Mouse (Mus musculus) cerebral cortex, adult 2 months (tissue): ENCODE results near the gene Poll.

Experiments used
- WGBS: fragments of 180-500 bp; shearing (Covaris S2); methylation state at CpG from one replicate; pipeline ENCODE4 v1.1.7; 2018; 5-methylcytosine and 5-hydroxymethylcytosine counted together

Poll gene

GRCm38 (mm10) chr19:45535214-45535735 is 25.1 kb downstream of the Poll start:
- 74% methylated on average over 8 of the region's 8 CpGs for WGBS

GRCm38 (mm10) chr19:45533617-45534016 is 26.7 kb downstream of the Poll start:
- WGBS = 40% methylated on average over 7 of the region's 7 CpGs

- WGBS = 71% methylated on average over 6 of the region's 6 CpGs
Measured at GRCm38 (mm10) chr19:45531554-45531953, 28.8 kb downstream of the Poll start.

- WGBS = 76% methylated on average over 15 of the region's 15 CpGs
Measured at GRCm38 (mm10) chr19:45530200-45530995, 29.9 kb downstream of the Poll start.

- WGBS = 66% methylated on average over 5 of the region's 5 CpGs
Measured at GRCm38 (mm10) chr19:45529294-45529693, 31.0 kb downstream of the Poll start.

GRCm38 (mm10) chr19:45527931-45528534 is 32.3 kb downstream of the Poll start:
- WGBS = 85% methylated on average over 10 of the region's 10 CpGs

- 85% methylated on average over 7 of the region's 7 CpGs for WGBS
Measured at GRCm38 (mm10) chr19:45527382-45527781, 32.9 kb downstream of the Poll start.

GRCm38 (mm10) chr19:45516264-45516663 is 44.1 kb downstream of the Poll start:
- WGBS = 91% methylated on average over 12 of the region's 12 CpGs

GRCm38 (mm10) chr19:45515341-45515740 is 45.0 kb downstream of the Poll start:
- WGBS = 93% methylated on average over 2 of the region's 2 CpGs

- 45% methylated on average over 4 of the region's 4 CpGs for WGBS
Measured at GRCm38 (mm10) chr19:45511406-45511805, 48.9 kb downstream of the Poll start.

GRCm38 (mm10) chr19:45510680-45511079 is 49.7 kb downstream of the Poll start:
- WGBS = 81% methylated on average over 3 of the region's 3 CpGs

- WGBS = 57% methylated on average over 19 of the region's 19 CpGs
Measured at GRCm38 (mm10) chr19:45507531-45507930, 52.8 kb downstream of the Poll start.

GRCm38 (mm10) chr19:45505446-45505845 is 54.9 kb downstream of the Poll start:
- WGBS = 92% methylated on average over 7 of the region's 7 CpGs
